Mouse (Mus musculus): ENCODE data around the gene E330021D16Rik.

DNA sequence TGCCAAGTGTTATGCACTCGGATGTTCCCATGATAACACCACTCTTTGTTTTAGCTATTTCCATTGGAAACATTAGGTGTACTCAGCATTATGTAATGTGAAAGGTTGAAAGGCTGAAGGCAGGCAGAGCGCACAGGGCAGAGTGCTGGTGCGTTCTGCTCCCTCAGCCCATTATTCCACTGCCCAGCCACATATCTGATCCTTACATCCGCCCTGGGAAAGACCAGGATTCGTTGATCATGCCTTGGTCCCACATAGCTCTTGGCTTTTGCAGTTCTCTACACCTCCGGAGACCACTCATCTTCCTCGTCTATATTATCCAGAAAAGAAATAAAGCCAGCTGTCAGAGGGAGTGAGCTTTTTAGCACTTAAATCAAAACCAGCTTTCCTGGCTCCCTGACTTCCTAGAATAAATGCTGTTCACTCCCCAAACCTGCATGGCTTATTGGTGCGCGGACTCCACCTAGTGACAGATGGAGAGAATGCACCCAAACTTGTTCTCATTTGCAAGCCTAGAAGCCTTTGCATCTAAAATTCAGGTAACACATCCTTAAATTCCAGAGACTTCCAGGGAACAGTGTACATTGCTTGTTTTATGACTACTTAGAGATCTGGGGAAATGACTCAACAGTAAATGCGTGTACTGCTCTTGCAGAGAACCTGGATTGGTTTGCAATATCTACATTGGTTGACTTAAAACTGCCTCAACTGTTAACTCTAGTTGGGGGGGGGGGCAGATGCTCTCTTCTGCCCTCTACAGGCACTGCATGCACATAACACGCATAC lies 61.8 kb downstream of the E330021D16Rik start:
- TF ChIP-seq HCFC1 (IDR thresholded peaks at IDR 0.05; ENCODE audit: borderline replicate concordance, insufficient read depth, low read length) (no peak), MAFK (IDR thresholded peaks at IDR 0.05; ENCODE audit: insufficient read depth, low read depth, low read length) (no peak), ZC3H11A (IDR thresholded peaks at IDR 0.05; ENCODE audit: borderline replicate concordance, low read depth, low read length) (peak; percentile 78), CHD2 (IDR thresholded peaks at IDR 0.05; ENCODE audit: low read depth, low read length) (no peak)
